Mouse (Mus musculus): ENCODE results near the gene Med18. TPM values are rescaled to one million over a fixed set of nuclear protein-coding genes. Genes with fewer than 3 reads are reported as not detected.
"Not testable (repeated sequence)": the region's sequence is repeated elsewhere in the genome, so short reads cannot be mapped to it uniquely, and the experiment has no call there.

Med18 gene
- polyA plus RNA-seq, 1 experiment: 2.0 TPM

DNA sequence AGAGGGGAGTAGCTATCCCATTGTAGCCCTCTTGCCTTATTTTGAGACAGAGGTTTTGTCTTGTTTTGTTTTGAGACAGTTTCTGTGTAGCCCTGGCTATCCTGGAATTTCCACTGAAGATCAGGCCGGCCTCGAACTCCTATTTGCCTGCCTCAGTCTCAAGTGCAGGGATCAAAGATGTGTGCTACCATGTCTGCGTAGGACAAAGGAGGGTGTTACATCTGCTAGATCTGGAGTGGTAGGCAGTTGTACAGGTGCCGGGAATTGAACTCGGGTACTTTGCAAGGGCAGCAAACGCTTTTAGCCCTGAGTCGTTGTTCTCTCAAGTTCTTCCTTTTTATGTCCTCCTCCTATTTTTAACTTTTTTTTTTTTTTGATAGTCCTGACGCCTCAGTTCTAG is 27.3 kb upstream of the Med18 start:
- peaks cover 19% of the 10 kb centered on the region for H3K36me3 ChIP-seq (ENCODE audit: control insufficient read depth, insufficient read depth, low read length)
- peaks cover 8% of the 10 kb centered on the region; the same call in 1 of the 2 replicates for H3K4me1 ChIP-seq (ENCODE audit: control insufficient read depth, insufficient read depth, insufficient read length, low read length)
- no peak overlapping the region for H3K4me3 ChIP-seq (ENCODE audit: low read depth, low read length)
- TF ChIP-seq POLR2A (IDR thresholded peaks at IDR 0.05; ENCODE audit: low read depth, low read length) (no peak), CTCF (IDR thresholded peaks at IDR 0.05; ENCODE audit: extremely low read depth, insufficient read length, insufficient replicate concordance, low read depth, low read length) (no peak)
- 93% methylated on average over 8 of the region's 8 CpGs for WGBS
- no peak overlapping the region for H3K27ac ChIP-seq (ENCODE audit: insufficient read depth, low read depth, low read length)
- no peaks in the 10 kb centered on the region for H3K27me3 ChIP-seq (ENCODE audit: control insufficient read depth, insufficient read depth, low read length)

DNA sequence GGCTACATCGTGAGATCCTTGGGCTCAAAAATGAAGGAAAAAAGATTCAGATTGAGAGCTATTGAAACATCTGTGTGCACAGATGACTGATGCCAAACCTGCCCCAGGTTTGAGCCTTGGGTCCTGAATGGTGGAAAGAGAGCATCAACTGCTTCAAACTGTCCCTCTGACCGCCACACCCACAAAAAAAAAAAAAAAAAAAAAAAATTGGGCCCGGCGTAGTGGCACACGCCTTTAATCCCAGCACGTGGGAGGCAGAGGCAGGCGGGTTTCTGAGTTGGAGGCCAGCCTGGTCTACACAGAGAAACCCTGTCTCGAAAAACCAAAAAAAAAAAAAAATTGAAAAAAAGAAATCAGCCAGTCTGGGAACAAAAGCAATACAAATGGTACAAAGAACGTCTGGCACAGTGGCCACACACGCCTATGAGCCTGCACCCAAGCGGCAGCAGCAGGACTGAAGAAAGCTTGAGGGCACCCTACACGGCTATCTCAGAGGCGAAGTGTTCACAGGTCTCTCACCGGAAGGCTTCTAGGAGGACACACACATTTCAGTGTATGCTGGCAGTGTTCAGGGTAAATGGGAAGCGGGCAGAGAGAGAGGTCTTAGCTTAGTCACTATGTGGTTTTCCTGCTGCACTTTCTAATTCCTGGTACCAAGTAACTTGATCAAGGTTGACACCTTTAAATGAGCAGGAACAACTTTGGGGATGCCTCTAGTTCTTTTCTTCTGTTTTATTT is 26.7 kb upstream of the Med18 start:
- Histone ChIP-seq H3K4me1 (ENCODE audit: control insufficient read depth, insufficient read depth, insufficient read length, low read length) (peaks cover 8% of the 10 kb centered on the region; the same call in 1 of the 2 replicates), H3K27ac (ENCODE audit: insufficient read depth, low read depth, low read length) (no peak overlapping the region), H3K36me3 (ENCODE audit: control insufficient read depth, insufficient read depth, low read length) (peaks cover 15% of the 10 kb centered on the region), H3K27me3 (ENCODE audit: control insufficient read depth, insufficient read depth, low read length) (no peaks in the 10 kb centered on the region), H3K4me3 (ENCODE audit: low read depth, low read length) (no peak overlapping the region)
- 85% methylated on average over 15 of the region's 15 CpGs for WGBS
- no peak for TF ChIP-seq POLR2A (IDR thresholded peaks at IDR 0.05; ENCODE audit: low read depth, low read length)
- TF ChIP-seq CTCF (IDR thresholded peaks at IDR 0.05; ENCODE audit: extremely low read depth, insufficient read length, insufficient replicate concordance, low read depth, low read length): no peak

DNA sequence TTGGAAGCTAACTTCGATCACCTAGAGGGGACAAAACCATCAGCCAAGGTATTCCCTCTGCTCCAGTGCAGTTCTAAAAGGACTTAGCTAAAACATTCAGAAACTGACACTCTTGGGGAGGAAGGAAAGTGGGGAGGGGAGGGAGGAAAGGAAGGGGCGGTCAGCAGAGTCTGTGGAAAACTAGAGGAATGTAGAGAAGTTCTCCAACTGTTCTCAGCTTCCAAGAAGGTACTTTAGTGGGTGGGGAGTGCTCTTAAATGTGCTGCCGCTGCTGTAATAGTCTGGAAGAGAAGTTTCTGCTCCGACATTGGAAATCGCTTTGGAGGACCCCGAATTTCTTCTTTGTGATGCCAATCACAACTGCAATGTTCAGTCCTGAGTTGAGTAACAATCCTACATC is 25.3 kb upstream of the Med18 start:
- Histone ChIP-seq H3K36me3 (ENCODE audit: control insufficient read depth, insufficient read depth, low read length) (peaks cover 11% of the 10 kb centered on the region), H3K4me3 (ENCODE audit: low read depth, low read length) (no peak overlapping the region), H3K27ac (ENCODE audit: insufficient read depth, low read depth, low read length) (no peak overlapping the region), H3K4me1 (ENCODE audit: control insufficient read depth, insufficient read depth, insufficient read length, low read length) (peaks cover 8% of the 10 kb centered on the region; the same call in 1 of the 2 replicates), H3K27me3 (ENCODE audit: control insufficient read depth, insufficient read depth, low read length) (no peaks in the 10 kb centered on the region)
- TF ChIP-seq POLR2A (IDR thresholded peaks at IDR 0.05; ENCODE audit: low read depth, low read length): no peak
- no peak for TF ChIP-seq CTCF (IDR thresholded peaks at IDR 0.05; ENCODE audit: extremely low read depth, insufficient read length, insufficient replicate concordance, low read depth, low read length)
- 77% methylated on average over 6 of the region's 6 CpGs for WGBS

DNA sequence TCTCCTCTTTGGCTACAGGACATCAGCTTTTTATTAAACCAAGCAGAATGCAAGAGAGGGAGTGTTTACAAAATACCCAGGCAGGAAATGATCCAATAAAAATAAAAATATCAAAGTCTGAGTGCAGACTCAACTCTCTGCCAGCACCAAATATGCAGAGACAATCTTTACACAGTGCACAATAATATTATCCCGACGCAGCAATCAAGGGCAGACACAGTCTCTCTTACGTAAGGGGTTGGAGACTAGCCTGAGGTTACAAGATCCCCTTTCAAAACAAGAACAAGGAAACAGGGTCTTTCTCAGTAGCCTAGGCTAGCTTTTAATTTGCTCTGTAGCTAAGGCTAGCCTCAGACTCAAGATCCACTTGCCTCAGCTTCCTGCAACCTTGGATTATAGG is 24.8 kb upstream of the Med18 start:
- Histone ChIP-seq H3K4me3 (ENCODE audit: low read depth, low read length) (no peak overlapping the region), H3K4me1 (ENCODE audit: control insufficient read depth, insufficient read depth, insufficient read length, low read length) (peaks cover 8% of the 10 kb centered on the region; the same call in 1 of the 2 replicates), H3K36me3 (ENCODE audit: control insufficient read depth, insufficient read depth, low read length) (peaks cover 8% of the 10 kb centered on the region), H3K27ac (ENCODE audit: insufficient read depth, low read depth, low read length) (no peak overlapping the region), H3K27me3 (ENCODE audit: control insufficient read depth, insufficient read depth, low read length) (no peaks in the 10 kb centered on the region)
- WGBS: 23% methylated on average over 3 of the region's 3 CpGs
- TF ChIP-seq CTCF (IDR thresholded peaks at IDR 0.05; ENCODE audit: extremely low read depth, insufficient read length, insufficient replicate concordance, low read depth, low read length) (no peak), POLR2A (IDR thresholded peaks at IDR 0.05; ENCODE audit: low read depth, low read length) (no peak)

DNA sequence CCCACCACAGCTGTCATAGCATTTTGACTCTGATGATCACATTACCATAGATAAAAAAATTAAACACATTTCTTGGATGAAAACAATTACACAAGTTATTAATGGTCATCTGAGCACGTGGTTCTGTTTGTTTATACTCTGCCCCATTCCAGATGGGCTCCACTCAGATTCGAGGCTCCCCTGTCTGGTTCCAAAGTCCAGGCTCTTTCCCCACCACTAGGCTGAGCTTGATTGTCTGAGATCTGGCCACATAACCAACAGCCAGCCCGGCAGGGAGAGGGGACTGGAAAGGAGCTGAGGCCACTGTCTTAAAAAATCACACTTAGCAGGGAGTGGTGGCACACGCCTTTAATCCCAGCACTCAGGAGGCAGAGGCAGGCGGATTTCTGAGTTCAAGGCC is 21.1 kb upstream of the Med18 start:
- Histone ChIP-seq H3K36me3 (ENCODE audit: control insufficient read depth, insufficient read depth, low read length) (no peaks in the 10 kb centered on the region), H3K27me3 (ENCODE audit: control insufficient read depth, insufficient read depth, low read length) (no peaks in the 10 kb centered on the region), H3K4me1 (ENCODE audit: control insufficient read depth, insufficient read depth, insufficient read length, low read length) (peaks cover 7% of the 10 kb centered on the region; the same call in 1 of the 2 replicates), H3K4me3 (ENCODE audit: low read depth, low read length) (no peak overlapping the region), H3K27ac (ENCODE audit: insufficient read depth, low read depth, low read length) (no peak overlapping the region)
- WGBS: 28% methylated on average over 5 of the region's 5 CpGs
- no peak for TF ChIP-seq POLR2A (IDR thresholded peaks at IDR 0.05; ENCODE audit: low read depth, low read length)
- no peak for TF ChIP-seq CTCF (IDR thresholded peaks at IDR 0.05; ENCODE audit: extremely low read depth, insufficient read length, insufficient replicate concordance, low read depth, low read length)

DNA sequence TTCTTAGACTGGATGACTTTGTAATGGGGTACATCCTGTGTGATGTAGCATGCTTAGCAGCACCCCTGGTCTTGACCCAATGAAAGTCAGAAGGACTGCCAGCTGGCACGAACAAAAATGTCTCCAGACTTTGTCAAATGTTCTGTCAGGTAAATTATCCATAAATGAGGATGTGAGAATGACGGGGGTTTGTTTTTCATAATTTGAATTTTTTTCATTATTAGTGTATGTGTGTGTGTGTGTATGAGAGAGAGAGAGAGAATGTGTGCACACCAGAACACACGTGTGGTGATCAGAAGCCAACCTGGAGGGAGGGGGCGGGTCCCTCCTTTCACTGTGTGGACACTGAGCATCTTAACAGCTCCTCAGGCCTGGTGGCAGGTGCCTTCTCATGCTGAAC is 20.5 kb upstream of the Med18 start:
- H3K27ac ChIP-seq (ENCODE audit: insufficient read depth, low read depth, low read length): no peak overlapping the region
- H3K27me3 ChIP-seq (ENCODE audit: control insufficient read depth, insufficient read depth, low read length): no peaks in the 10 kb centered on the region
- H3K36me3 ChIP-seq (ENCODE audit: control insufficient read depth, insufficient read depth, low read length): no peaks in the 10 kb centered on the region
- TF ChIP-seq POLR2A (IDR thresholded peaks at IDR 0.05; ENCODE audit: low read depth, low read length) (no peak), CTCF (IDR thresholded peaks at IDR 0.05; ENCODE audit: extremely low read depth, insufficient read length, insufficient replicate concordance, low read depth, low read length) (no peak)
- peaks cover 7% of the 10 kb centered on the region; the same call in 1 of the 2 replicates for H3K4me1 ChIP-seq (ENCODE audit: control insufficient read depth, insufficient read depth, insufficient read length, low read length)
- no peak overlapping the region for H3K4me3 ChIP-seq (ENCODE audit: low read depth, low read length)
- WGBS: 63% methylated on average over 4 of the region's 4 CpGs

DNA sequence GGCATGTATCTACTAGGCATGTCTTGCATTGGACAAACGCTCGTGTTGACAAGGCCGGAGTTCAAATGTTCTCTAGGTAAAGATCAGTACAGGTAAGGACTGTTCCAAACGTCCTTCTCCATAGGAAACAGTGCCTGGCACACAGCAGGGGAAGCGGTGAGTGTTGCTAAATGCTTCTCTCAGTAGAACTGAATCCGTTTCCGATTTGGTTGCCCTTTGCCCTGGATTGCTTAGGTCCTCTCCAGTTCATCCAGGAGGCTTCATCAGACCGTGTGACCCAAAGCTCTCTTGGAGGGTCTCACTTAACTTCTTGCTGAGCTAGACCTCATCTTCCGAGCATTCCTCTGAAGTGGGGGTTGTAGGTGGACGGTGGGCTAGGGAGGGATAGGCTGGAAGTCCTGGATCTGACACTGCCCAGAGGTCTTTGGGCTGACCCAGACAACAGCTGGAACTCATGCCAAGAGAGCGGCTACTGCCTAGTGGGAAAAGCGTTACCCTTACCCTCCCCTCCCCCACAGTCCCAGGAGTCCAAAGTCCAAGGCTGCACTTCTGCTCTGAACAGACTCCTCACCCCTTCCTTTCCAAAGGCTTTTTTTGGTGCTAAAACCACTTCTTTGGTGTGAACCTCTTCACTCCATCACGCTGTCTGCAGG is 19.4 kb upstream of the Med18 start:
- no peaks in the 10 kb centered on the region for H3K36me3 ChIP-seq (ENCODE audit: control insufficient read depth, insufficient read depth, low read length)
- no peak overlapping the region for H3K27ac ChIP-seq (ENCODE audit: insufficient read depth, low read depth, low read length)
- peaks cover 9% of the 10 kb centered on the region; the same call in 1 of the 2 replicates for H3K4me1 ChIP-seq (ENCODE audit: control insufficient read depth, insufficient read depth, insufficient read length, low read length)
- TF ChIP-seq POLR2A (IDR thresholded peaks at IDR 0.05; ENCODE audit: low read depth, low read length) (no peak), CTCF (IDR thresholded peaks at IDR 0.05; ENCODE audit: extremely low read depth, insufficient read length, insufficient replicate concordance, low read depth, low read length) (no peak)
- no peak overlapping the region for H3K4me3 ChIP-seq (ENCODE audit: low read depth, low read length)
- no peaks in the 10 kb centered on the region for H3K27me3 ChIP-seq (ENCODE audit: control insufficient read depth, insufficient read depth, low read length)
- 41% methylated on average over 13 of the region's 13 CpGs for WGBS

DNA sequence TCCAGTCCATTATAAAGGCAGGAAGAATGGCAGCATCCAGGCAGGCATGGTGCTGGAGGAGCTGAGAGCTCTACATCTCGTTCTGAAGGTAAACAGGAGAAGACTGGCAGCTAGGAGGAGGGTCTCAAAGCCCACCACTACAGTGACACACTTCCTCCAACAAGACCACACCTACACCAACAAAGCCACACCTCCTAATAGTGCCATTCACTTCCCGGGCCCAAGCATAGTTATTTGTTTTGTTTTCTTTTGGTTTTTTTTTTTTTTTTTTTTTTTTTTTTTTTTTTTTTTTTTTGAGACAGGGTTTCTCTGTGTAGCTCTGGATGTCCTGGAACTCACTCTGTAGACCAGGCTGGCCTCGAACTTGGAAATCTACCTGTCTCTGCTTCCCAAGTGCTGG is 18.4 kb upstream of the Med18 start:
- not testable (repeated sequence) for H3K27ac ChIP-seq (ENCODE audit: insufficient read depth, low read depth, low read length); H3K4me3 ChIP-seq (ENCODE audit: low read depth, low read length); H3K27me3 ChIP-seq (ENCODE audit: control insufficient read depth, insufficient read depth, low read length); H3K36me3 ChIP-seq (ENCODE audit: control insufficient read depth, insufficient read depth, low read length)
- WGBS: 75% methylated on average over 3 of the region's 3 CpGs
- peaks cover 13% of the 10 kb centered on the region; the same call in 1 of the 2 replicates for H3K4me1 ChIP-seq (ENCODE audit: control insufficient read depth, insufficient read depth, insufficient read length, low read length)

Data from small intestine, adult 2 months (tissue).